Mouse (Mus musculus) subcutaneous adipose tissue, adult 2 months (tissue): Measurements from ENCODE around the gene Ccdc113. TPM values are rescaled to one million over a fixed set of nuclear protein-coding genes. Genes with fewer than 3 reads are reported as not detected.

Experiments used
- polyA plus RNA-seq: library from polyadenylated mRNA; depleted of rRNA; stranded (reverse); fragments of >200 nt; gene quantifications from 2 replicates; pipeline ENCODE4 v1.2.3, GENCODE M21; 2012; ENCODE audit warnings: low replicate concordance; rRNA removed

Gene Ccdc113
- polyA plus RNA-seq = 0.27 TPM in 1 of 2 replicates, not detected in the other

GRCm38 (mm10) chr8:95533584-95534387 is at the start of gene Ccdc113:
TSS of gene Ccdc113 (plus strand) at chr8:95534085.

GRCm38 (mm10) chr8:95490006-95490405 is 43.9 kb upstream of the Ccdc113 start, which contains the start of gene Csnk2a2:
TSS of gene Csnk2a2 (minus strand) at chr8:95490039.

GRCm38 (mm10) chr8:95576240-95576639 is 42.4 kb downstream of the Ccdc113 start, which contains the start of gene Prss54:
TSS of gene Prss54 (minus strand) at chr8:95576340.

Other genes starting within 250 kb of the Ccdc113 start
- gene Cngb1, start 227.5 kb upstream of the Ccdc113 start, polyA plus RNA-seq = 1.7 and 2.9 TPM in 2 replicates
- not detected in 2 replicates for gene Tepp, start 223.5 kb upstream of the Ccdc113 start, polyA plus RNA-seq
- gene Zfp319, start 202.1 kb upstream of the Ccdc113 start, polyA plus RNA-seq = 6.8 and 14.3 TPM in 2 replicates
- gene Usb1, start 201.8 kb upstream of the Ccdc113 start, polyA plus RNA-seq = 25.8 and 38.7 TPM in 2 replicates
- 18.3 and 30.4 TPM in 2 replicates for gene Mmp15, start 181.8 kb upstream of the Ccdc113 start, polyA plus RNA-seq
- gene Cfap20, start 99.2 kb upstream of the Ccdc113 start, polyA plus RNA-seq = 38.8 and 85.9 TPM in 2 replicates
- 26.7 and 34.3 TPM in 2 replicates for gene Csnk2a2, start 44.0 kb upstream of the Ccdc113 start, polyA plus RNA-seq
- not detected in 2 replicates for gene Prss54, start 42.3 kb downstream of the Ccdc113 start, polyA plus RNA-seq
- gene Gins3, start 99.4 kb downstream of the Ccdc113 start, polyA plus RNA-seq = 1.3 and 4.2 TPM in 2 replicates
- gene Ndrg4, start 142.9 kb downstream of the Ccdc113 start, polyA plus RNA-seq = 18.1 and 46.3 TPM in 2 replicates
- gene Setd6, start 181.8 kb downstream of the Ccdc113 start, polyA plus RNA-seq = 9.6 and 16.5 TPM in 2 replicates